Mouse (Mus musculus) small intestine, adult 2 months (tissue): Measurements from ENCODE around the gene Vmn1r72.
"Not testable (repeated sequence)": the region's sequence is repeated elsewhere in the genome, so short reads cannot be mapped to it uniquely, and the experiment has no call there.

ENCODE experiments used
- CTCF ChIP-seq: fragments of 200-500 bp; IDR thresholded peaks from 2 replicates; pipeline ENCODE4 v1.5.1; 2012; ENCODE audit warnings: low read depth, mild to moderate bottlenecking, control low read depth, inconsistent platforms, low read length, moderate library complexity, mixed read lengths; ENCODE audit not compliant: insufficient replicate concordance, insufficient read length; ENCODE audit errors: extremely low read depth
- POLR2A ChIP-seq: fragments of 200-500 bp; IDR thresholded peaks from 2 replicates; pipeline ENCODE4 v1.6.1; 2012; ENCODE audit warnings: low read depth, mild to moderate bottlenecking, control low read depth, inconsistent platforms, low read length, moderate library complexity

DNA sequence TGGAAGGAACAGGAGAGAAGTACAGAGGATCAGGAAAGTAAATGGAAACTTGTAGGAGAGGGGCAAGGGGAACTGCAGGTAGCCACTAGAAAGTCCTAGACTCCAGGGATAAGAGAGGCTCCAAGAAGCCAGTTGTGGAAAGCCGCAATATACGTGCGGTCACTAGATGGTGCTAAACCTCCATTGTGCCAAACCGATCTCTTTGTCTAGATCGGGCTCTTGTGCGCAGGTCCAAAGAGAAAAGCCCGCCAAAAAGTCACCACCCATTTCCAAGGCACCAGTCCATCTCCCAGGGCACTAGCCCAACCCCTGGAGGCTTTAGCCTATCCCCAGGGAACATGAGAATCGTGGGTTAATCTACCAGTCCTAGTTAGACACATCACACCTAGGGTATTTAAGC is 62.9 kb downstream of the Vmn1r72 start:
- not testable (repeated sequence) for TF ChIP-seq POLR2A, CTCF
